Mouse (Mus musculus) olfactory bulb, adult 2 months (tissue): Measurements from ENCODE around the gene Ifi204.

Experiments
- CTCF ChIP-seq: fragments of 200-500 bp; IDR thresholded peaks from 2 replicates; pipeline ENCODE4 v1.5.1; 2012; ENCODE audit warnings: low read depth, mild to moderate bottlenecking, low read length, moderate library complexity; ENCODE audit not compliant: insufficient read depth
- POLR2A ChIP-seq: fragments of 200-500 bp; IDR thresholded peaks from 2 replicates; pipeline ENCODE4 v1.6.1; 2012; ENCODE audit warnings: mild to moderate bottlenecking, low read depth, low read length, moderate library complexity; ENCODE audit not compliant: insufficient read depth

DNA sequence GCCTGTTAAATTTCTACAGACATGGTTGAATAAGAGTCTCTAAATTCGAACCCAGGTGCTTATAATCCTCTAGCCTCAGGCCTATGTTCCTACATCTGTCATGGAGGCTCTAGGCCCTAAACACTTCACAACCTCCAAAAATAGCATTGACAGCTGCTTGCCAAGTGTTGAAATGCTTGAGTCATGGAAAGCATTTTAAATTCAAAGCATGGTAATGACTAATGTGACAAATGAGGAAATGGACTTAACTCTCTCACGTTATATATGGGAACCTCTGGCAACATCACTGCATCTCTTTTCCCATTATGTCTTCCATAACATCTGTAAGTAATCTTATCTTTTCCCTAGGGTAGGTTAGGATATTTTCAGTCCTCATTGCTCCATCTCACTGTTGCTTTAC, 29.8 kb downstream of the Ifi204 start:
- TF ChIP-seq POLR2A: no peak
- no peak for TF ChIP-seq CTCF
